Mouse (Mus musculus) adrenal gland, postnatal 36 days (tissue): ENCODE measurements around the gene Igfals. TPM values are rescaled to one million over a fixed set of nuclear protein-coding genes. Genes with fewer than 3 reads are reported as not detected.

ENCODE experiments used
- total RNA-seq, 2 experiments: library from RNA; stranded (reverse); gene quantifications; 2 replicates each; pipeline ENCODE4 v1.2.3; 2021

Igfals gene
- total RNA-seq, 2 experiments from 2014 or later, result 4.1 to 4.3 TPM

Other genes with a start within 250 kb of the Igfals start
- 100 to 1,000 TPM in 1 of 2 experiments, 10 to 100 TPM in 1; 79.2 to 103 TPM for gene Tsc2, start 233.4 kb upstream of the Igfals start, total RNA-seq
- gene Nthl1, start 233.3 kb upstream of the Igfals start, total RNA-seq, result 1 to 10 TPM; 7.8 TPM
- 10 to 100 TPM; 48.0 to 88.5 TPM for gene Slc9a3r2, start 215.7 kb upstream of the Igfals start, total RNA-seq
- gene Npw, start 207.5 kb upstream of the Igfals start, total RNA-seq, result not detected
- gene Zfp598, start 196.3 kb upstream of the Igfals start, total RNA-seq, result 10 to 100 TPM; 47.5 to 51.1 TPM
- 1 to 10 TPM; 1.7 to 2.0 TPM for gene Syngr3, start 176.0 kb upstream of the Igfals start, total RNA-seq
- 10 to 100 TPM; 34.5 to 42.0 TPM for gene Gfer, start 169.8 kb upstream of the Igfals start, total RNA-seq
- 1 to 10 TPM; 4.5 to 6.1 TPM for gene Noxo1, start 169.8 kb upstream of the Igfals start, total RNA-seq
- 10 to 100 TPM; 36.0 to 38.5 TPM for gene Tbl3, start 158.3 kb upstream of the Igfals start, total RNA-seq
- gene Rnf151, start 147.9 kb upstream of the Igfals start, total RNA-seq, result not detected
- 100 to 1,000 TPM; 720 to 747 TPM for gene Rps2, start 147.9 kb upstream of the Igfals start, total RNA-seq
- 100 to 1,000 TPM; 239 to 246 TPM for gene Ndufb10, start 141.5 kb upstream of the Igfals start, total RNA-seq
- gene Rpl3l, start 138.2 kb upstream of the Igfals start, total RNA-seq, result under 1 TPM in 1 of 2 experiments, not detected in 1; 0.40 TPM
- gene Msrb1, start 129.4 kb upstream of the Igfals start, total RNA-seq, result 10 to 100 TPM; 84.2 to 86.1 TPM
- 1 to 10 TPM; 1.8 to 2.2 TPM for gene Hs3st6, start 113.0 kb upstream of the Igfals start, total RNA-seq
- gene Meiob, start 61.7 kb upstream of the Igfals start, total RNA-seq, result 1 to 10 TPM; 1.0 to 1.1 TPM
- gene Hagh, start 25.9 kb upstream of the Igfals start, total RNA-seq, result 100 to 1,000 TPM in 1 of 2 experiments, 10 to 100 TPM in 1; 97.1 to 102 TPM
- 10 to 100 TPM; 22.7 to 39.8 TPM for gene Fahd1, start 15.6 kb upstream of the Igfals start, total RNA-seq
- gene Nubp2, start 20.4 kb downstream of the Igfals start, total RNA-seq, result 10 to 100 TPM; 47.7 to 57.9 TPM
- gene Spsb3, start 20.6 kb downstream of the Igfals start, total RNA-seq, result 10 to 100 TPM; 31.2 to 34.7 TPM
- 10 to 100 TPM; 41.0 to 42.3 TPM for gene Eme2, start 29.1 kb downstream of the Igfals start, total RNA-seq
- 100 to 1,000 TPM; 109 to 177 TPM for gene Mrps34, start 29.1 kb downstream of the Igfals start, total RNA-seq
- gene Nme3, start 30.5 kb downstream of the Igfals start, total RNA-seq, result 100 to 1,000 TPM in 1 of 2 experiments, 10 to 100 TPM in 1; 51.3 to 113 TPM
- 100 to 1,000 TPM in 1 of 2 experiments, 10 to 100 TPM in 1; 82.1 to 126 TPM for gene Mapk8ip3, start 71.0 kb downstream of the Igfals start, total RNA-seq
- 10 to 100 TPM; 25.1 to 26.4 TPM for gene Jpt2, start 94.7 kb downstream of the Igfals start, total RNA-seq
- 10 to 100 TPM; 18.8 to 21.5 TPM for gene Cramp1l, start 149.8 kb downstream of the Igfals start, total RNA-seq
- 10 to 100 TPM; 18.9 to 32.1 TPM for gene Ift140, start 150.1 kb downstream of the Igfals start, total RNA-seq
- 10 to 100 TPM; 31.4 to 39.7 TPM for gene Tmem204, start 217.6 kb downstream of the Igfals start, total RNA-seq
- 10 to 100 TPM; 19.7 to 22.4 TPM for gene Telo2, start 250.0 kb downstream of the Igfals start, total RNA-seq